Mouse (Mus musculus) cerebellum, postnatal 36 days (tissue): ENCODE results near the gene Usp20.

Source experiments
- DNase-seq, 2 experiments: peaks; one replicate each; pipeline ENCODE4 v3.0.0; 2021 to 2022; ENCODE audit warnings: mixed read lengths in 2 of 2

Usp20 gene

GRCm38 (mm10) chr2:30990221-30990620 lies 8.1 kb downstream of the Usp20 start:
- no peak for DNase-seq

GRCm38 (mm10) chr2:30994853-30995252 lies 12.8 kb downstream of the Usp20 start:
- DNase-seq, result no peak

GRCm38 (mm10) chr2:30995432-30995996 lies 13.4 kb downstream of the Usp20 start:
- peak; percentile 37 to 62 for DNase-seq

GRCm38 (mm10) chr2:30998443-30999260 lies 16.6 kb downstream of the Usp20 start:
- DNase-seq, result no peak

- no peak for DNase-seq
Observed at GRCm38 (mm10) chr2:31002857-31003256, 20.8 kb downstream of the Usp20 start.

- DNase-seq, result no peak
Observed at GRCm38 (mm10) chr2:31005453-31005852, 23.4 kb downstream of the Usp20 start.

- DNase-seq, result no peak
Observed at GRCm38 (mm10) chr2:31006434-31006833, 24.4 kb downstream of the Usp20 start.

GRCm38 (mm10) chr2:31007208-31007607 lies 25.1 kb downstream of the Usp20 start:
- DNase-seq, result no peak

GRCm38 (mm10) chr2:31013371-31014120 lies 31.5 kb downstream of the Usp20 start:
- DNase-seq, result no peak

GRCm38 (mm10) chr2:31017625-31018317 lies 35.7 kb downstream of the Usp20 start:
- DNase-seq, result peak in 1 of 2 experiments; percentile 63

GRCm38 (mm10) chr2:31018519-31018918 lies 36.4 kb downstream of the Usp20 start:
- DNase-seq, result peak; percentile 92 to 93

GRCm38 (mm10) chr2:31019011-31019410 lies 36.9 kb downstream of the Usp20 start:
- DNase-seq, result peak in 1 of 2 experiments; percentile 63

- DNase-seq, result peak; percentile 28 to 42
Observed at GRCm38 (mm10) chr2:31020202-31020601, 38.1 kb downstream of the Usp20 start.

GRCm38 (mm10) chr2:31023940-31024339 lies 41.9 kb downstream of the Usp20 start:
- DNase-seq, result peak in 1 of 2 experiments; percentile 26

GRCm38 (mm10) chr2:31024618-31025370 lies 42.7 kb downstream of the Usp20 start:
- DNase-seq, result peak; percentile 60 to 79

GRCm38 (mm10) chr2:31025458-31025857 lies 43.4 kb downstream of the Usp20 start:
- DNase-seq, result no peak

GRCm38 (mm10) chr2:31026642-31027041 lies 44.6 kb downstream of the Usp20 start:
- DNase-seq, result no peak

- DNase-seq, result no peak
Observed at GRCm38 (mm10) chr2:31031972-31032371, 49.9 kb downstream of the Usp20 start.

- no peak for DNase-seq
Observed at GRCm38 (mm10) chr2:31036811-31037210, 54.7 kb downstream of the Usp20 start.

GRCm38 (mm10) chr2:31040043-31040442 lies 58.0 kb downstream of the Usp20 start:
- no peak for DNase-seq

- DNase-seq, result no peak
Observed at GRCm38 (mm10) chr2:31040487-31040886, 58.4 kb downstream of the Usp20 start.

GRCm38 (mm10) chr2:31041386-31041785 lies 59.3 kb downstream of the Usp20 start:
- no peak for DNase-seq
